Mouse (Mus musculus) hematopoietic stem cell, adult 5-6 weeks (primary cell): ENCODE data around the gene Trp73. TPM values are rescaled to one million over a fixed set of nuclear protein-coding genes. Genes with fewer than 3 reads are reported as not detected.

Experiments used
- ATAC-seq, 2 experiments: fragments of 125-278 bp in 1 of 2; replicated peaks in 1 of 2; 2 replicates each; pipeline ENCODE4 v1.8.0; 2016 to 2017; ENCODE audit warnings: inconsistent platforms in 2 of 2, mild to moderate bottlenecking in 2 of 2, moderate number of reproducible peaks in 2 of 2, low read depth in 1 of 2, moderate TSS enrichment in 1 of 2; ENCODE audit not compliant: low FRiP score in 2 of 2, poor library complexity in 2 of 2, severe bottlenecking in 2 of 2, insufficient read depth in 1 of 2, low TSS enrichment in 1 of 2
- total RNA-seq: library from RNA; stranded (forward); fragments of 172-1452, 232-1000 nt; gene quantifications from 2 replicates; pipeline ENCODE4 v1.2.3, GENCODE M21; 2017

Trp73 gene
- not detected in 2 replicates for total RNA-seq

DNA sequence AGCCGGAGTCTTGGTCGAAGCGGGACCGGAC is at the start of gene Trp73:
Trp73 (minus strand) TSS at position 27 of the 31 bp plus-strand sequence.
- no peak for ATAC-seq

DNA sequence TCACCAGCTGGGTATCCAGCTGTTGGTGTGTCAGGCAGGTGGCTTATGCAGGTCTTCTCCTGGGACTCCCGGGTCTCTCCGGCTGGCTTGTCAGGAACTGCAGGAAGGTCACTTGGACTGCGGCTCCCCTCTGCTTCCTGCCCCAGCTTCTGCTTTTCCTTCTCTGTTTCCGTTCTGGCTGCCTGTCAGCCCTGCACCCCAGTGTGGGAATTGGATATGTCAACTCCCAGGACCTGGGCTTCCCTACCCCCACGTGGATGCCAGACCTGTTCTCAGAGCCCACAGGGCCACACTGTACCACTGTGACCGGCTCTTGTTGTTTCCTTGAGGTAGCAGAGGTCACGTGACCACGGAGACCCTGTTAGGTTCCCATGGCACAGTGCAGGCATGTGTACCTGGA is 48.9 kb upstream of the Trp73 start:
- peak; percentile 47 to 64 for ATAC-seq

DNA sequence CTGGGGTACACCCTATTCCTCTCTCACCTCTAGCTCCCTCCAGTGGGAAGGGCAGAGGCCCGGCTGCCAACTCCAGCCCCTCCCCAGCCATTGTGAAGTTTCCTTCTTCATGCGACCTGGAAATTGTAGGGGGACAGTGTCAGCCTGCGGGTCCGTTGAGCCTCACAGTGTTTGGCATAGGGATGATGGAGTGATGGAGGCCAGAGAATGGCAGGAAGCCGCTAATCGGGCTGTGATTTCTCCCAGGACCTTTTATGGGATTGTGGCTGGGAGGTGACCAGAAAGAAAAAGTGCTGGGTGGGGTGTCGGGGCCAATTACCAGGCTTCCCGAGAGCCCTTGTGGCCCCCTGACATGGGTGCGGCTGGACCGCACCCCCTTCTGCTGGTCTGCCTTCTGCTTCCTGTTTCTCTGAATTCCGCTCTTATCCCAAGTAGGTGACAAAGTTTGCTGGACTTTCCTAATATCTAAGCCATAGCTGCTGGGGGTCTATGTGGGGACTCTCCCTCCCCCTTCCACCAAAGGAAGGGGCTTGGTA is 46.1 kb upstream of the Trp73 start:
- no peak for ATAC-seq

DNA sequence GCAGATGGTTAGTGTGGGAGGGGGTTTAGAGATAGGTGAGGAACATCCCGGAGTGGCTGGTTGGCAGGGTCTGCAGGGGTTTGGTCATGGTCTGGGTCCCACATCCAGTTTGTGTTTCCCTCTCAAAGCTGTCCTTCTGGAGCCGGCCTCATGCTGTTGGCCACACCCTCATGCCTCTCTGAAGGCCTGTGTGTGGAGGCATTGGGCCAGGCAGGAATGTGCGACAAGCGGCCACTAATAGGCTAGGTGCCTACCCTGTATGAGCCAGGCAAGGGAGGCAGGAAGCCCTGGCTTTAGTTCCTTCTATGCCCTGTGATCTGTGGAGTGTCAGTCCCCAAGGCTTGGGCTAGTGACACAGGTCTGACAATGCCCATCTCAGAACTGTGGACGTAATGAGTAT is 45.0 kb upstream of the Trp73 start:
- ATAC-seq: no peak

DNA sequence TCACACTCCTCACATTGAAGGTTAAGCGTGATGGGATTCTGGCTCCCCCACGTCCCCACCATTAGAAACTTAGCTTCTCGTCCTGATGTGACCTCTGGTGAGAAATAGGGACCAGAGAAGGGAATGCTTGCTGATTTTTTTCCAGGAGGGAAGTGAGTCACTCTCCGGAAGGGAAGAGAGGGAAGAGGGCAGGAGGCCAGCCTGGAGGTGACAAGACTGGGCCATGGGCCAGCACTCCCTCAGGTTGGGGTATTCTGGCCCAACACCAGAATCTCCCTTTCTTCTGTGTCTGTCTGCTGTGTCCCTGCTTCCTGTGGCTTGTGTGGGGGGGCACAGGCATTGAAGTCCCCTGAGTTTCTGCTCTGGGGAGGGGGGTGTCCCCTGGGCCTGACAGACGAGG is 43.6 kb upstream of the Trp73 start:
- no peak for ATAC-seq

DNA sequence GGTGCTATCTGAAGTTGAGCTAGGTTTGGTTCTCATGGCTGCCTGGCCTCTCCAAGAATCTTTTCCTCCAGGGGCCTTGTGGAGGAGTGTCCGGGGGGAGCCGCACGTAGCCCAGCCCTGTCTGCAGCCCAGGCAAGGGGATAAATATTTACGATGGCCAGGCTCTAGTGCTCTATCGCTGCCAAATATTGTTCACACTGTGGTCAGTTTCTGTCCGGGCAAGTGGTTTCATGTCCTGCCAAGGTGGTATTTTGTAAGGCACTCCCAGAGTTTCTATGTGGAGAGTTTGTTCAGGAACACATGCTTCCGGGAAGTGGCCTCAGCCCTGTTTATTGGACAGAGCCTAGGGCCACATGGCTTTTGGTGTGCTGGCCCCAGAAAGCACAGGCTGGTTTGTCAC is 41.0 kb upstream of the Trp73 start:
- ATAC-seq: no peak

DNA sequence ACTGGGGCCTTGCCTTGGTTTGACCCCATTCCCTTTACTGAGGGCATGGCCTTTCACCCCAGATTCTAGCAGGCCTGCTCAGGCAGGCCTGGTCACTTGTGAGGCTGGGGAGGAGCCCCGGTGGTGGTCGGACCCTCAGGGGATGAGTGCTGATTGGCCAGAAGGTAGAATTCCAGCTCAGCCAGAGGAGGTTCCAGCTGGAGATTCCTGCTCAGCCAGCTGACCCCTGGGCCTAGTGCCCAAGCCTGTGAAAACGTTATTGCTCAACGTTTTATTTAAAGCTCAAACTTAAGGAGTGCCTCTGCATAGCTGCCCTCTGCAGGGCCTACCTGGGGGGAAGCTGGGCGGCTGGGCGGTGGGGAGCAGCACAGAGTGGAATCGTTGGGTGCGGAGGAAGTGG is 37.2 kb upstream of the Trp73 start:
- ATAC-seq: 0 out of 4 replicates have a peak, but pooled peaks of 1 of the 2 experiments have one; percentile 27

DNA sequence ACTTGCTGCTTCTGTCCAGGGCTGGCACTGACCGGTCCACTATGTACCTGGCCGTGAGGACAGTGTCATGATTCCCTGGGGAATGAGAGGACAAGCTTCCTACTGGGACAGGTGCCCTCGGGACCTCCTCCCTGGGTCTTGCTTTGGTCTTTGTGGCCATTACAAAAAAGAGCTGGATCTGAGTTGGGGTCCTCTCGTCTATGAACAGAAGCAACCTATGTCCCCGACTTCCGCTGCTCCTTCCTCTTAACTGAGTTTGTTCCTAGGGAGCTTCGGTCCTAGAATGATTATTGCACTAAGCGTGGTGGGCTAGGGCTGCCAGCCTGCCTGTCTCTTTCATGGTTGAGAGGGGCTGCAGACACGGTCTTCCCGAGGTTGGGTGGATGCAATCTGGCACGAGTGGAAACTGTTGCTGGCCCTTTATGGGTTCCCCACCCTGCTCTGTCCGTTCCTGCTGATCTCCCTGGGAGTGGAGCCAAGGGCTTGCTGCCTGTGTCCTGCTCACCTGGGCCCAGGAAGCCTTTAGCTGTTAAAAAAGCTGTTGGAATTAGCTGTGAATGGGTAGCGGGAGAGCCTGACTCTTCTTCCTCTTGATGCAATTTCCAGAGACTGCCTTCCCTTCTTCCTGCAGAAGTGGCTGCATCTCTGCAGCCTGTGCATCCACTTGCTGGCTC is 32.1 kb upstream of the Trp73 start:
- ATAC-seq: no peak

DNA sequence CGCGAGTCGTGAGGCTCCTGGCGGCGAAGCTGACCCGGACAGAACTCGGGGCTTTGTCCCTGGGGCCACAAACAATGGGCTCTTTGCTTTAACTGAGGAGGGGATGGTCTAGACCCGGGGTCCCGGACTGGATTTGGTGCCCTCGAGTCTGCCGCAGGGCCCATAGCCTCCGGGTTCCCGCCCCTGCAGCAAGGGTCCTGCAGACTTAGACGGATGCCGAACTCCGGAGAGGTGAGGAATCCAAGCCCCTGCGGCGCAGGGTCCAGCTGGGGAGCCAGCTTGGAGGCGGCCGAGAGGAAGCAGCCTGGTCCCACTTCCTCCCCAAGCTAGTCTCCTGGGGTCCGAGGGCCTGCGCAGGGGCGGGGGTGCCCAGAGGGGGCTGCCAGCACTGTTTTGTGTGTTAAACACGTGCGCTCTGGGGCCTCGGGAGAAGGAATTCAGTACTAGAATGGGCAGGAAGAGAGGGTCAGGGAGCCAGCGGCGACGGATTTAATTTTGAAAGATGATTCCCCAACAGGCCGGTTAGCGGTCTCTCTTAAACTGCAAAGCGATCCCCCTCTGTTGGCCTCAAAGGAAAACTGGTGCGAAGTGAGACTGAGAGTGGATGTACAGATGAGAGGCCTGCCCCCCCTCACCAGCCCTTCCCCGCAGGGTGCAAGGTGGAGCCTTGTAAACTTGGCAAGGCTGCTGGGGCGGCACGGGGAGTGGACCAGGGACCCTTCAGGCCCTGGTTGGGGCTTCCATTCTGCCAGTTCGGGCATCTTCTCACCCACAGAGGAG is 31.3 kb upstream of the Trp73 start:
- ATAC-seq: no peak

DNA sequence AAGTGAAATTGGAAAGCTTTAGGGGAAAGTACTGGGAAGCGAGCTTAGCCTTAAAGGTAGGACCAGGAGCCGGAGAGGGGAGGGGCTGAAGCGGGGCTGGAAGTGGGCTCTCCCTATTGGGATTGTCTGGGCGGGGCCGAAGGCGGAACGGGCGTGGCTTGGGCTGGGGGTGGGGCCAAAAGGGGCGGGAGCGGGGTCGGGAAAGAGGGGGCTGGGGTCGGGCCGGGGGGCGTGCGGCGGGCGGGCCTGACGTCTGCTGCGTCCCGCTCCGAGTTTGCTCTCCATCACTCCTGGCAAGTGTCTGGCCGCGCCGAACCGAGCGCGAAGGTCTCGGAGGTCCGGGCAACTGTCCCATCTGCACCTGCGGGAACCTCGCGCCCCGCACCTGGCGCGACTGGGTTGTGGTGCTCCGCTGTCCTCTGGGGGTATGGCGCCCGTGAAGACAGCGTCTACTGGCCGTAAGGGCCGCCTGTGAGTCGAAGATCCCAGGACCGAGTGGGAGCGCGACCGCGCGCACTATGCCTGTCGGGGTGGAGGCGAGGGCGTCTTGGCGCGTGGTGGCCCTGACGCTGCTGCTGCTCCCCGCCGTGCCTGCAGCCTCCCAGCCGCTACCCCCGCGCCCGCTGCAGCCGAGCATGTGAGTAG is 30.6 kb upstream of the Trp73 start, which contains the start of gene Megf6:
Megf6 (plus strand) TSS at position 225 of the 645 bp plus-strand sequence.
- ATAC-seq: no peak

DNA sequence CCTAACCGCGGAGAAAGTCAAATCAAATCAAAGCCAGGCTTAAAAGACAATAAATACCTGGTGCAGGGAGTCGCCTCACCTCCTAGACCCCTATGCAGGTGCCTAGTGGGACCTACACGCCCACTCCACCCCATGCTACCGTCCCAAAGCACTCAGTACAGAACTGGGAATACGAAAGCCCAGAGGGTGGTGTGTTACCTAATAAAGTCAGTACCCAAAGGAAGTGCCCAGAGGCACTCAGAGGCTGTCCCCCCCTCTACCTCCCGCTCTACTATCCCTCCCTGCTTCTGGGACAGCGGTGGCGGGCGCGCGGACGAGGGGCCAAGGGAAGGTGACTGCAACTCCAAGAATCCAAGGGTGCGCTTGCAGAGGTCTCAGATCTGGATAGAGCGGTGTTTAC is 30.0 kb upstream of the Trp73 start:
- no peak for ATAC-seq

DNA sequence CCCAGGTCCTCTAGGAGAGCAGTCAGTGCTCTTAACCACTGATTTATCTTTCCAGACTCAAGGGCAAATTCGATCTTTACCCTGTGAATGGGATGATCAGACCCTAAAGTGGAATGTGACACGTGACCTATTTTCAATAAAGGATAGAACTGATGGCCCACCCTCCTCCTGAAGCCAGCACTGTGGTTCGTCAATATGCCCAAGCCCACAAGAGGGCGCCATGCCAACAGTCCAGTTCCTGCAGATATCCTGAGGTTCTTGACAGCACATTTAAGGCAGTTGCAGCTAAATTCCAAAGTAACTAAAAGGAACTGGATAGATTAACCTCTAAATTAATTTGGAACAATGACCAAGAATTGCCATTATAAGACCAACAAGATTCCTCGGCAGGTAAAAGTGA is 27.0 kb upstream of the Trp73 start:
- no peak for ATAC-seq

DNA sequence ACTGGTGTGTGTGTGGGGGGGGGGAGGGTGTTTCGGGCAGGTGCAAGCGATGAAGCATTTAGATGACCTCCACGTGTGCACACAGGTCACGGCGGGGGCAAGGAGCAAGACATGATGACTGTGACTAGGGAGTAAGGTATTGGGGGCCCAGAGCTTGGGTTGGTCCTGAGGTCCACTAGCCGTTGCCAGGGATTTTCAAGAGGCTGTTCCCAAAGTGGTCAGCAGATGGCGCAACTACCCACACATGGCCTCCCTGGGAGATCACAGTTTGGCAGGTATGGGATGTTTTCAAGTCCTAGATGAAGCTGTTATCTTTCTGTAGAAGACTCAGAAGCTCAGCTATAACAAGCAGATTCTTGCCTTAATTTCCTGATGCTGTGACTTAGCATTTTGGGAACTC is 23.3 kb upstream of the Trp73 start:
- no peak for ATAC-seq

DNA sequence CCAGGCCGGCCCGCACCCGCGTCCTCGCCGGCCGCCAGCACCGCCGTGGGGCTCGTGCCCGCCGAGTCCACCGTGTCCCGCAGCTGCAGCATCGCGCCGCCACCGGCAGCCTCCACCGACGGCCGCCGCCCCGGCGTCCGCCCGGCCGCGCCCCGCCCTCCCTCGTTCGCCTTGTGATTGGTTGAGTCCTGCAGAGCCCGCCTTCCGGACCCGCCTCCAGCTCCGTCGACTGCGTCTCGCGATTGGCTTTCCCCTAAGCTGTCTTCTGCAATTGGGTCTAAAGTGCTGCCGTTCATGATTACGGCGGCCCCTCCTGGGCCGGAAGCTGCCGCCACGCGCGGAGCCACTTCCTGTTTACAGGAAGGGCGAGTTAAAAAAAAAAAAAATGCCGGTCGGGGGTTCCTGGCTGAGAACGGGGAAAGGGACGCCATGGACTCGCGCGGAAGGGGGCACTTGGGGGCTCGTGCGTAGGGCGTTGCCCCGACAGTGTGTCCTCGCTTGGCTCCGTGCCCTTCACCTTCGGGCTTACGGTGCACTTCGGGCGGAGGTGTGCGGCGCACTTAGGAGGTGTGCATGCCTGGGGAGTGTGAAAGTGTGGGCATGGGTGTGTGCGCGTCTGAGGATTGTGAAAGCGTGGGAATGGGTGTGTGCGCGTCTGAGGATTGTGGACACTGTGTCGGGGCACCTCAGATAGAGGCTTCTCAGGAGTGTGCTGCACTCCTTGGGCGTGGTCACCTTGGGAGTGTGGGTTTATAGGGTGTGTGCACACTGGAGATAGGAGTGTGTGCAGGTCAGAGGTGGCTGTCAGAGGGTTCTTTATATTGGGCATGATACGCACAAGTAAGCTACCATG is 20.8 kb upstream of the Trp73 start, which contains the start of gene Tprgl:
Tprgl (minus strand) TSS at position 129 of the 853 bp plus-strand sequence.
- peak; percentile 92 to 93 for ATAC-seq

DNA sequence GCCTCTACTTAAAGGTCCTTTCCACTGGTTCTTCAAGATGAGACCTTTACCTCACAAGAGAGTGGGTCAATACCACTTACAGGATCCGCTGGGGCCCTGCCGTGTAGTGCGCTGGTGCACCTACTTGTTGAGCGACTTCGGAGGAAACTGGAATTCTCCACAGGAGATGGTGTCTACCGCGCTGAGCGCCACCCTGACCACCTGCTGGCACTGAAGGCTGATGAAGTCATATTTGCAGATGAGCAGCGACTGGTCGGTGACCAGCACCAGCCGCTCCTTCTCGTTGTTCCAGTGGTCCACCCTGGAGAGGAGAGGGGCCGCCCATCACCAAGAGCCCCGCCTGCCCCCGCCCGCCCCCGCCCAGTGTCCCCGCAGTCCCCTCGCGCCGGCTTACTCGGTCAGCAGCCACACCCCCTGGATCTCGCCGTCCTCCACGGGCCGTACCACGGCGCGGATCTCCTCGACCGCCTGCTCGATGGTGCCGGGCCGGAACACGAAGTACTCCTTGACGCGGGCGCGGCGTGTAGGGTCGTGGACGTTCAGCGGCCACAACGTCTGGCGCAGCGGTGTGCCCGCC is 20.0 kb upstream of the Trp73 start:
- ATAC-seq: no peak

DNA sequence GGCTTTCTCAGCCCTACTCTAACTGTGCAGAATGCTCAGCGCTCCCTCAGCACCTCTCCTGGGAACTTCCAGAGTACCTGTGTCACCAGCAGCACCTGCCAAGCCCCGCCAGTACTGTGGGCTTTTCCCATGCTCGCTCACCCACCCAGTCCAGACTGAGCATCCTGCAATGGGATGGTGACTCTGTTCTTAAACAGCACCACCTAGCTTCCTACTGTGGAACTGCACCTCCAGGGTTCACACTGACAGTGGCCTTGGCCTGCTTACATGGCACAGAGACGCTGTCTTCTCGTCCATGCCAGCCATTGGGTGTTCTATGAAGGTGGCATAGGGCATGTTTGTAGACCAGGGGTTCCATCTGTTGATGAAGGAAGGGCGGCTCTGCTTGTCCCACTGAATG is 19.0 kb upstream of the Trp73 start:
- peak; percentile 47 to 70 for ATAC-seq

DNA sequence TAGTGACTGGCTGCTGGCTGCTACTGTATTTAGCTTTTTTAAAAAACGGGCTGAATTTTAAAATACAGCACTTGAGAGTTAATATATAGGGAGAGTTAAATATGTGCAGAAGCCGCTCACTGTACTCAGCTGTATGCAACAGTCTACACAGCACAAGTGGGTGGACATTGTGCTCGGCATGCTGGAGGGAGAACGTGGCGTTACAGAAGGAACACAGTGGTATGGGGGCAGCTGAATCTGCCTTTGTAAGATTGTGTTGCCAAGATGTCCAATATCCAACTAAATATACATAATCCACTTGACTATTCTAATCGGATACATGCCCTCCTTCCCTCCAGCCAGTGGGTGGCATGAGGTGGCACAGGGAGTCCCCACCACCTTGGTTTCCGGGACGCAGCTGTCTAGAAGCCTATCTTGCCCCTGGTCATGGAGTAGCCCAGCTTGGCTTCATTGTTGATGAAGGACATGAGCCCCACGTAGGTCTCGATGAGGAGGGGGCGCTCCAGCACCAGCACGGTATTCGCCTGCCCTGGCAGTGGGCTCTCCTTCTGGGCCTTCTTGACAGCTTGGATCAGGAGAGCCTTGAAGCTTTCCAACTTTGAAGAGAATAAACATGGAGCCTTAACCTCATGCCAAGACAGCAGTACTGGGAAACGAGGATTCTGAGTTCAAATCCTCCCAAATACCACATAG is 18.1 kb upstream of the Trp73 start:
- no peak for ATAC-seq
